Mouse (Mus musculus) kidney, embryonic 15.5 days (tissue): ENCODE measurements around the gene Dcbld1. TPM values are rescaled to one million over a fixed set of nuclear protein-coding genes. Genes with fewer than 3 reads are reported as not detected.
A peak's percentile ranks its signal among the peaks of the same experiment; 100 is the strongest.

Experiments
- ATAC-seq: fragments of 200-750 bp; cut with Nextera tagmentation; replicated peaks from 2 replicates; pipeline ENCODE4 v1.8.0; 2017; ENCODE audit warnings: moderate TSS enrichment; ENCODE audit not compliant: low FRiP score
- H3K27ac ChIP-seq: fragments of 300-500 bp; sonication (generic); 2 replicates; pipeline ENCODE4 v1.5.1; 2015; ENCODE audit warnings: mild to moderate bottlenecking, inconsistent platforms
- H3K27me3 ChIP-seq: fragments of 300-500 bp; sonication (generic); 2 replicates; pipeline ENCODE4 v1.6.1; 2015; ENCODE audit warnings: inconsistent platforms
- H3K36me3 ChIP-seq: fragments of 300-500 bp; sonication (generic); 2 replicates; pipeline ENCODE4 v1.6.1; 2015; ENCODE audit warnings: inconsistent platforms
- H3K4me1 ChIP-seq: fragments of 300-500 bp; sonication (generic); 2 replicates; pipeline ENCODE4 v1.6.1; 2015; ENCODE audit warnings: inconsistent platforms
- H3K4me2 ChIP-seq: fragments of 300-500 bp; sonication (generic); 2 replicates; pipeline ENCODE4 v1.6.1; 2015; ENCODE audit warnings: moderate library complexity, mild to moderate bottlenecking, inconsistent platforms
- H3K4me3 ChIP-seq: fragments of 300-500 bp; sonication (generic); replicated peaks from 2 replicates; pipeline ENCODE4 v1.5.1; 2015; ENCODE audit warnings: mild to moderate bottlenecking, inconsistent platforms
- H3K9ac ChIP-seq: fragments of 300-500 bp; sonication (generic); 2 replicates; pipeline ENCODE4 v1.6.1; 2015; ENCODE audit warnings: mild to moderate bottlenecking, inconsistent platforms
- H3K9me3 ChIP-seq: fragments of 300-500 bp; sonication (generic); replicated peaks from 2 replicates; pipeline ENCODE4 v1.6.1; 2016; ENCODE audit warnings: inconsistent platforms
- WGBS: fragments of 180-500 bp; shearing (Covaris S2); methylation state at CpG from one replicate; pipeline ENCODE4 v1.1.7; 2015; ENCODE audit warnings: mixed read lengths; 5-methylcytosine and 5-hydroxymethylcytosine counted together
- polyA plus RNA-seq: library from polyadenylated mRNA; unstranded; fragments of >200 nt; fragmentation: Nextera tagmentation; extraction: Ambion mirVana; gene quantifications from 2 replicates; pipeline ENCODE4 v1.2.1, GENCODE M21; 2015

Dcbld1 gene
- polyA plus RNA-seq, result 28.6 and 30.2 TPM in 2 replicates

- peak; percentile 96 for ATAC-seq
- Histone ChIP-seq H3K4me2 (peak within 1 kb of the TSS; percentile 71), H3K4me1 (peaks cover 20% of the 10 kb centered on the region), H3K9ac (peak within 1 kb of the TSS; percentile 90), H3K27ac (peak within 1 kb of the TSS; percentile 91), H3K36me3 (no peaks in the 10 kb centered on the region; the same call in 1 of the 2 replicates), H3K9me3 (no peaks in the 10 kb centered on the region), H3K4me3 (peak within 1 kb of the TSS; percentile 88), H3K27me3 (no peaks in the 10 kb centered on the region)
- under 1% methylated on average over 59 of the region's 60 CpGs for WGBS
Observed at GRCm38 (mm10) chr10:52233301-52233968, at the start of gene Dcbld1. TSS of gene Dcbld1 (plus strand) at chr10:52233619.

GRCm38 (mm10) chr10:52185900-52186299 lies 47.5 kb upstream of the Dcbld1 start:
- 83% methylated on average over 4 of the region's 4 CpGs for WGBS
- no peaks in the 10 kb centered on the region for H3K27me3 ChIP-seq
- H3K4me2 ChIP-seq, result no peak overlapping the region
- no peaks in the 10 kb centered on the region for H3K4me1 ChIP-seq
- H3K4me3 ChIP-seq, result no peak overlapping the region
- ATAC-seq, result no peak
- no peak overlapping the region for H3K27ac ChIP-seq
- no peaks in the 10 kb centered on the region for H3K9me3 ChIP-seq
- H3K9ac ChIP-seq, result no peak overlapping the region
- no peaks in the 10 kb centered on the region for H3K36me3 ChIP-seq

GRCm38 (mm10) chr10:52194957-52195852 lies 38.2 kb upstream of the Dcbld1 start, which contains the start of gene Ros1:
TSS of gene Ros1 (minus strand) at chr10:52195244.
- H3K27ac ChIP-seq, result peak within 1 kb of the TSS; percentile 72
- peak; percentile 71 for ATAC-seq
- H3K4me2 ChIP-seq, result peak within 1 kb of the TSS; percentile 21; the same call in 1 of the 2 replicates
- 66% methylated on average over 7 of the region's 7 CpGs for WGBS
- 0 out of 2 replicates have a peak within 1 kb of the TSS, but pooled peaks have one; percentile 5 for H3K4me3 ChIP-seq
- H3K4me1 ChIP-seq, result no peaks in the 10 kb centered on the region
- no peaks in the 10 kb centered on the region for H3K36me3 ChIP-seq
- no peak within 1 kb of the TSS for H3K9ac ChIP-seq
- H3K9me3 ChIP-seq, result no peaks in the 10 kb centered on the region
- no peaks in the 10 kb centered on the region for H3K27me3 ChIP-seq

- Histone ChIP-seq H3K4me1 (no peaks in the 10 kb centered on the region), H3K4me2 (no peak overlapping the region), H3K4me3 (no peak overlapping the region), H3K36me3 (no peaks in the 10 kb centered on the region), H3K9me3 (no peaks in the 10 kb centered on the region), H3K27me3 (no peaks in the 10 kb centered on the region), H3K27ac (no peak overlapping the region), H3K9ac (no peak overlapping the region)
- 88% methylated on average over 2 of the region's 2 CpGs for WGBS
- ATAC-seq, result no peak
Observed at GRCm38 (mm10) chr10:52204006-52204405, 29.4 kb upstream of the Dcbld1 start.

GRCm38 (mm10) chr10:52215267-52215818 lies 18.1 kb upstream of the Dcbld1 start:
- Histone ChIP-seq H3K4me1 (0 out of 2 replicates have a peak, but pooled peaks cover 2% of the 10 kb centered on the region), H3K9ac (no peak overlapping the region), H3K4me2 (no peak overlapping the region), H3K27ac (no peak overlapping the region), H3K36me3 (no peaks in the 10 kb centered on the region), H3K9me3 (no peaks in the 10 kb centered on the region), H3K4me3 (no peak overlapping the region), H3K27me3 (no peaks in the 10 kb centered on the region)
- no peak for ATAC-seq
- WGBS, result 66% methylated on average over 2 of the region's 2 CpGs

GRCm38 (mm10) chr10:52216797-52217563 lies 16.4 kb upstream of the Dcbld1 start:
- H3K4me3 ChIP-seq, result no peak overlapping the region
- H3K9me3 ChIP-seq, result no peaks in the 10 kb centered on the region
- H3K27ac ChIP-seq, result no peak overlapping the region
- H3K4me1 ChIP-seq, result 0 out of 2 replicates have a peak, but pooled peaks cover 2% of the 10 kb centered on the region
- H3K36me3 ChIP-seq, result no peaks in the 10 kb centered on the region
- WGBS, result 22% methylated on average over 7 of the region's 7 CpGs
- H3K9ac ChIP-seq, result no peak overlapping the region
- no peaks in the 10 kb centered on the region for H3K27me3 ChIP-seq
- no peak overlapping the region for H3K4me2 ChIP-seq
- 0 out of 2 replicates have a peak, but pooled peaks have one; percentile 58 for ATAC-seq

- Histone ChIP-seq H3K27me3 (no peaks in the 10 kb centered on the region), H3K4me3 (no peak overlapping the region), H3K9me3 (no peaks in the 10 kb centered on the region), H3K4me1 (0 out of 2 replicates have a peak, but pooled peaks cover 2% of the 10 kb centered on the region), H3K27ac (no peak overlapping the region), H3K4me2 (no peak overlapping the region), H3K36me3 (no peaks in the 10 kb centered on the region), H3K9ac (no peak overlapping the region)
- ATAC-seq, result 0 out of 2 replicates have a peak, but pooled peaks have one; percentile 29
- WGBS, result 50% methylated on average over 7 of the region's 7 CpGs
Observed at GRCm38 (mm10) chr10:52217564-52217934, 15.9 kb upstream of the Dcbld1 start.

- 62% methylated on average over 3 of the region's 3 CpGs for WGBS
- Histone ChIP-seq H3K9me3 (no peaks in the 10 kb centered on the region), H3K27me3 (no peaks in the 10 kb centered on the region), H3K36me3 (no peaks in the 10 kb centered on the region), H3K9ac (no peak overlapping the region), H3K4me1 (0 out of 2 replicates have a peak, but pooled peaks cover 2% of the 10 kb centered on the region), H3K4me2 (no peak overlapping the region), H3K27ac (no peak overlapping the region), H3K4me3 (no peak overlapping the region)
- no peak for ATAC-seq
Observed at GRCm38 (mm10) chr10:52219600-52219999, 13.8 kb upstream of the Dcbld1 start.

GRCm38 (mm10) chr10:52232196-52233176 lies 933 bp upstream of the Dcbld1 start:
- Histone ChIP-seq H3K27ac (peak overlapping the region; percentile 91), H3K36me3 (no peaks in the 10 kb centered on the region; the same call in 1 of the 2 replicates), H3K4me2 (peak overlapping the region; percentile 71), H3K4me3 (peak overlapping the region; percentile 88), H3K27me3 (no peaks in the 10 kb centered on the region), H3K4me1 (peaks cover 20% of the 10 kb centered on the region), H3K9me3 (no peaks in the 10 kb centered on the region), H3K9ac (0 out of 2 replicates have a peak overlapping the region, but pooled peaks have one; percentile 5)
- WGBS, result 6% methylated on average over 21 of the region's 21 CpGs
- ATAC-seq, result peak; percentile 31

- H3K4me1 ChIP-seq, result peaks cover 20% of the 10 kb centered on the region
- peak overlapping the region; percentile 91 for H3K27ac ChIP-seq
- WGBS, result under 1% methylated on average over 39 of the region's 40 CpGs
Observed at GRCm38 (mm10) chr10:52233969-52234653, 692 bp downstream of the Dcbld1 start.

More at GRCm38 (mm10) chr10:52233969-52234653, 692 bp downstream of the Dcbld1 start:
- Histone ChIP-seq H3K4me3 (peak overlapping the region; percentile 88), H3K4me2 (peak overlapping the region; percentile 71), H3K9me3 (no peaks in the 10 kb centered on the region), H3K27me3 (no peaks in the 10 kb centered on the region), H3K9ac (peak overlapping the region; percentile 90), H3K36me3 (no peaks in the 10 kb centered on the region; the same call in 1 of the 2 replicates)
- peak; percentile 68 for ATAC-seq
